14 mouse cellular contexts compared by ENCODE assay signal in genomic region chr6:88226570-88226994, GRCm38 (mm10). TPM values are rescaled to one million over a fixed set of nuclear protein-coding genes. Genes with fewer than 3 reads are reported as not detected.
A peak's percentile ranks its signal among the peaks of the same experiment; 100 is the strongest.
DNase-seq lines count a peak whose midpoint lies in the region; ATAC-seq and TF ChIP-seq lines count a peak whose summit lies in the region.
"Had no signal": no experiment of that assay in that cellular context is flagged by ENCODE, and none has a peak within 500 bp of the region (broad histone marks: within the 10 kb centered on the region; RNA-seq: fewer than 3 reads in every experiment).

No protein-coding gene starts in this region.

- no peaks in the 10 kb centered on the region for H3K36me3 ChIP-seq in lung, embryonic 14.5 days (ENCODE audit: insufficient read depth)
- H3K36me3 ChIP-seq in hindbrain, embryonic 13.5 days = no peaks in the 10 kb centered on the region
- H3K36me3 ChIP-seq in midbrain, embryonic 16.5 days (ENCODE audit: control insufficient read depth, insufficient read depth, low read length) = no peaks in the 10 kb centered on the region

- H3K4me1 ChIP-seq in lung, embryonic 14.5 days (ENCODE audit: insufficient read depth) = no peaks in the 10 kb centered on the region
- H3K4me1 ChIP-seq in hindbrain, embryonic 13.5 days (replicated peaks) = peaks cover 12% of the 10 kb centered on the region
- peaks cover 3% of the 10 kb centered on the region; the same call in 1 of the 2 replicates for H3K4me1 ChIP-seq in midbrain, embryonic 16.5 days (ENCODE audit: control insufficient read depth, insufficient read depth, low read length)

- TF ChIP-seq CTCF in lung, embryonic 14.5 days (IDR thresholded peaks at IDR 0.05; ENCODE audit: low read depth) = no peak

- DNase-seq in lung, embryonic 14.5 days = peak; percentile 18
- DNase-seq in lung, postnatal 36 days = no peak
- DNase-seq in embryo, embryonic 11 days = peak; percentile 36
- DNase-seq in cerebellum, postnatal 36 days = no peak
- no peak for DNase-seq in spleen, adult 18-20 months
- DNase-seq: adrenal gland, adult 8-10 months; cerebellum, postnatal 25 days; heart, postnatal 14 days had no signal

- no peaks in the 10 kb centered on the region for H3K27me3 ChIP-seq in lung, embryonic 14.5 days (ENCODE audit: insufficient read depth, low read length)
- H3K27me3 ChIP-seq in hindbrain, embryonic 13.5 days = peaks cover 16% of the 10 kb centered on the region; the same call in 1 of the 2 replicates
- no peaks in the 10 kb centered on the region for H3K27me3 ChIP-seq in midbrain, embryonic 16.5 days (ENCODE audit: control insufficient read depth, insufficient read depth, low read depth, low read length)

- H3K9me3 ChIP-seq in lung, embryonic 14.5 days (ENCODE audit: low read depth, low read length) = no peaks in the 10 kb centered on the region
- no peaks in the 10 kb centered on the region for H3K9me3 ChIP-seq in hindbrain, embryonic 13.5 days
- no peaks in the 10 kb centered on the region; the same call in 1 of the 2 replicates for H3K9me3 ChIP-seq in midbrain, embryonic 16.5 days (replicated peaks; ENCODE audit: control insufficient read depth, low read length, poor library complexity, severe bottlenecking)

- H3K27ac ChIP-seq in lung, embryonic 14.5 days (ENCODE audit: low read depth) = no peak overlapping the region
- 0 out of 2 replicates have a peak overlapping the region, but pooled peaks have one; percentile 23 for H3K27ac ChIP-seq in hindbrain, embryonic 13.5 days
- H3K27ac ChIP-seq in midbrain, embryonic 16.5 days (ENCODE audit: low read length) = no peak overlapping the region

- 20% methylated on average over 5 of the region's 5 CpGs for WGBS in lung, embryonic 14.5 days
- WGBS in hindbrain, embryonic 13.5 days = 13% methylated on average over 5 of the region's 5 CpGs
- 10% methylated on average over 5 of the region's 5 CpGs for WGBS in midbrain, embryonic 16.5 days

- H3K9ac ChIP-seq in lung, embryonic 14.5 days = no peak overlapping the region
- no peak overlapping the region for H3K9ac ChIP-seq in hindbrain, embryonic 13.5 days
- no peak overlapping the region for H3K9ac ChIP-seq in midbrain, embryonic 16.5 days (ENCODE audit: low read depth, low read length)

- H3K4me2 ChIP-seq in lung, embryonic 14.5 days = no peak overlapping the region
- H3K4me2 ChIP-seq in hindbrain, embryonic 13.5 days = no peak overlapping the region
- no peak overlapping the region for H3K4me2 ChIP-seq in midbrain, embryonic 16.5 days (ENCODE audit: low read length)

- no peak for ATAC-seq in lung, embryonic 14.5 days (ENCODE audit: insufficient read depth)
- ATAC-seq in hindbrain, embryonic 13.5 days (ENCODE audit: low FRiP score) = peak; percentile 79
- peak; percentile 62 for ATAC-seq in midbrain, embryonic 16.5 days
- ATAC-seq in megakaryocyte, adult 5-6 weeks (ENCODE audit: poor library complexity, severe bottlenecking) = no peak

- H3K4me3 ChIP-seq in lung, embryonic 14.5 days (ENCODE audit: low read depth, low read length) = no peak overlapping the region
- no peak overlapping the region for H3K4me3 ChIP-seq in hindbrain, embryonic 13.5 days
- H3K4me3 ChIP-seq in midbrain, embryonic 16.5 days (ENCODE audit: low read depth, low read length) = no peak overlapping the region

RNA-seq across cellular contexts. Expression of gene Dnajb8, which starts 4.5 kb away (rescaled TPM):
- polyA plus RNA-seq in lung, embryonic 14.5 days (2014; fragmentation: Nextera tagmentation; extraction: Ambion mirVana) = not detected in 2 replicates
- polyA plus RNA-seq in hindbrain, embryonic 13.5 days (2015; fragmentation: Nextera tagmentation; extraction: Ambion mirVana) = not detected in 2 replicates
- not detected in 2 replicates for polyA plus RNA-seq in midbrain, embryonic 16.5 days (2015; fragmentation: Nextera tagmentation; extraction: Ambion mirVana)
- not detected in 2 replicates for total RNA-seq in megakaryocyte, adult 5-6 weeks (2015)
- total RNA-seq in megakaryocyte, adult 5-6 weeks (2017) = not detected in 2 replicates
- total RNA-seq: adrenal gland, adult 8-10 months; heart, postnatal 14 days; layer of hippocampus, adult 8-10 months had no signal
- polyA plus RNA-seq: liver, embryonic 16.5 days; urinary bladder, adult 2 months had no signal

RNA-seq across cellular contexts. Expression of gene Gata2, which starts 32.9 kb away (rescaled TPM):
- polyA plus RNA-seq in lung, embryonic 14.5 days (2014; fragmentation: Nextera tagmentation; extraction: Ambion mirVana) = 13.8 and 14.6 TPM in 2 replicates
- polyA plus RNA-seq in hindbrain, embryonic 13.5 days (2015; fragmentation: Nextera tagmentation; extraction: Ambion mirVana) = 20.6 and 27.0 TPM in 2 replicates
- 13.0 and 15.0 TPM in 2 replicates for polyA plus RNA-seq in midbrain, embryonic 16.5 days (2015; fragmentation: Nextera tagmentation; extraction: Ambion mirVana)
- total RNA-seq in megakaryocyte, adult 5-6 weeks (2015) = 21.4 and 22.3 TPM in 2 replicates
- total RNA-seq in megakaryocyte, adult 5-6 weeks (2017) = 11.3 and 13.5 TPM in 2 replicates

Comparison
In these comparisons a context has a peak if more than half of its experiments do, and no peak if none do; other contexts are left out.
1. DNase-seq: peak in lung, embryonic 14.5 days (single experiment) and embryo, embryonic 11 days (single experiment); none in lung, postnatal 36 days (single experiment), cerebellum, postnatal 36 days (0 of 2) and spleen, adult 18-20 months (0 of 2).
2. ATAC-seq: peak in hindbrain, embryonic 13.5 days (single experiment) and midbrain, embryonic 16.5 days (single experiment); none in lung, embryonic 14.5 days (single experiment) and megakaryocyte, adult 5-6 weeks (single experiment).